Mouse (Mus musculus) brain, adult 2 months (tissue): ENCODE data around the gene Zic1.
A peak's percentile ranks its signal among the peaks of the same experiment; 100 is the strongest.

ENCODE experiments used
- DNase-seq: peaks from one replicate; pipeline ENCODE4 v3.0.0; 2011; ENCODE audit warnings: low read depth, low spot score

Zic1 gene

DNA sequence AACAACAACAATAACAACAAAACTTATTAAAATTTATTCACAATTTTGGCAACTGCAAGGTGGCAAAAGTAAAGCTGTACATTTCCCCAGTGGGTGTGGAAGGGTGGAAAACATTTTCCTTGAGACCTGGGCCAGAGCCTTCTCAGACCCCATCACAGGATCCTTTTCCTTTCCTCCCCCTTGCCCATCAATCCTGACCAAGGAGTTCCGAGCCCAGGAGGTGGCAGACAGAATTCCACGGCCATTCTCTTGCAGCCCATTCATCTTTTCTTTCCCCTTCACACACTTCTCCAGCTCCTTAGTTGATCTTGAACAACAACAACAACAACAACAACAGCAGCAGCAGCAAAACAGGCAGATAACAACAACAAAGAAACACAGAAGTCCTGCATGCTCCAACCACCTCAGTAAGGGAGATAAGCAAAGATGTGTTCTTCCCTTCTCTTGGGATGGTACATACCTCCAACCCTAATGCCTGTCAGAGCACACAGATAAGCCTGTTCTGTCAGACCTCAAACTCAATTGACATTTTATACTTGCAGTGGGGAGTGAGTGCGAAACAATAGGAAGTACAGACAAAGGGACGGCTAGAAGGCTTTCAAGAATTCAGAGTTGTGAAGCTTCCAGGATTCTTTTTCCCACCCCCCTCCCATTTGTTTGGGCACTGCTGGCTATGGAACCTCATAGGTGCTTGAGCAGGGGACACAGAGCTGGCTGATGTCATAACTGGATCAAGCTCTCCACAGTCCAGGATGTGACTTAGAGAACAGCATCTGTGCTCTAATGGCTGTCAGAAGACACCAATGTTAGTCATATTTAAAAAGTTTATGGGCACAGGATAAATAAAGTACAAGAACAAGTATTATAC, 19.3 kb upstream of the Zic1 start:
- DNase-seq = no peak

DNA sequence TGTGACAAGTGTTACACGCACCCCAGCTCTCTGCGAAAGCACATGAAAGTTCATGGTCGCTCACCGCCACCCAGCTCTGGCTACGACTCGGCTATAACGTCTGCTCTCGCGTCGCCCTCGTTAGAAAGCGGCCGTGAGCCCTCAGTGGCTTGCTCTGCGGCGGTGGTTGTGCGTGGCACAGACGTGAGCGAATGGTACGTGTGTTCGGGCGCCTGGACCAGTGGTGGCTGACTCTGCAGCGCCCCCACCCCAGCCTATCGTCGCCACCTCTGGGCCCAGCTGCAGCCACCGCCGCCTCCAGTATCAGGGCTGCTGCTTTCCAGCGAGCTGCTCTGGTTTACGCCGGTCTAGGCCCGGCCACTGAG, 18.5 kb upstream of the Zic1 start:
- DNase-seq = peak; percentile 32

DNA sequence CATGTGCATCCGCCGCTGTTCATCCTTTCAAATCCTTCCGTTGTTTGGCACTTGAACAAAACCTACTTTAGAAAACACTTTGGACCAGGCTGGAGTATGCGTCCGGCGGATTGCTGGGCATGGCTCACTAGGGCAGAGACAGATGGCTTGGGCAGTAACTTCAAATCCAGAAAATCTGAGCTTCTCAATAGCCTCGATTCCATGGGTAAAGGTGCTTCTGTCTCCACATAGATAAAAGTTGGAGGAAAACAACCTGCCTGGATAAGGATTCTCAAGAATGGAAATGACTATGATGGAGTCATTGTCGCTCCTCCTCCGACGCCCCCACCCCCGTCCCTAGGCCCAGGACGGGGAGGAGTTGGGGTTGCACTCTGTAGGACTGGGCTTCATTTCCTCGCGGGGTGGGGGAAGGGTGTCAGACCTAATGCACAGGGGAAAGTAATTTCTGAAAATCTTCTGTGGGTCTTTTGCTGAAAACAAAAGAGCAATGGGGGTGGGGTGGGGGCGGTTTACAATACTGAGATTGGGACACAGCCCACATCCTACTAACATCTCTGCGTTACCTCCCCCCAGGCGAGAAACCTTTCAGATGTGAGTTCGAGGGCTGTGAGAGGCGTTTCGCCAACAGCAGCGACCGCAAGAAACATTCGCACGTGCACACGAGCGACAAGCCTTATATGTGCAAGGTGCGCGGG, 18.0 kb upstream of the Zic1 start:
- peak; percentile 90 for DNase-seq

DNA sequence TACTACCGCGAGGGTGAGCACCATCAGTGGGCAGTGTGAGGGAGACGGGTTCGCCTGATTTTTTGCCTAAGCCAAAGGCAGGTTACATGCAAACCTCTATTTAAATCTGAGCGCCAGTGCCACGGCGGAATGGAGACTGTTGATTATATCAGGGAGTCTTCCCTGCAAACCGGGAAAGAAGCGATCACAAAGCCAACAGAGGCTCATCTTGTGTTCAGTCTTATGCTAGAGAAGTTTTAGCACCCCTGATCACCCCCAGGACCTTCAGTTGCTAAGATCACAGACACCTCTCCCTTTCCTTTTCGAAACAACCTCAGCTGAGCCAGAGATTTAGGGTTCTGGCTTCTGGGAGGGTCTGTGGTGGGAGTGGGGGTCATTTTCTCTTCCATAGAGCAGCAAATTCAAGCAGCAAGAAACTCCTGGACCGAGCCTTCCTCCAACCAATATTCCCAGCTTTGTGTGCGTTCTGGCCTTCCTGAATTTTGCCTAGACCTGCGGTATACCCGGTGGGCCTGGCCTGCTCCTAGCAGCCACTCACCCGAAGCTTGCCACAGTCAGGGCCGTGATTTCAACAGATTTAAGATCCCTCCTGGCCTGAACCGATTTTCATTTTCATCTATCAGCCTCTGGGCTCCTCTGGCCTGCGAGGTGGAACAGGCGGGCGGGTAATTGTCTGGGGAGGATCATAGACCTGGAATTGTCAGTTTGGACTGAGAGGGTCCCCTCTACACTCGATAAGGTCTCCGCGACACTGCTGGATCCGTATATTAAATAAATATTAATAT, 17.1 kb upstream of the Zic1 start:
- peak; percentile 38 for DNase-seq

DNA sequence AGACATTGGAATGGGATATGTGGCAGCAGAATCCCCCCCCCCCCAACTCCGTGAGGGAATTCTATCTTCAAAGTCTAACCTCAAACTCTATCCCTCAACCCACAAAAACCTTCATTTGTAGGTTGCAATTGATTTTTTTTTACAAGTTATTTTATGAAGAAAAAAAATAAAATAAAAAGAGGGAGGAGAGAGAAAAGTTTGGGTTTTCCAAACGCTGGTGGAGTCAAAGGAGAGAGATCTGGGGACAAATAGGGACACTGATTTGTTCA, 16.4 kb upstream of the Zic1 start:
- DNase-seq = no peak

DNA sequence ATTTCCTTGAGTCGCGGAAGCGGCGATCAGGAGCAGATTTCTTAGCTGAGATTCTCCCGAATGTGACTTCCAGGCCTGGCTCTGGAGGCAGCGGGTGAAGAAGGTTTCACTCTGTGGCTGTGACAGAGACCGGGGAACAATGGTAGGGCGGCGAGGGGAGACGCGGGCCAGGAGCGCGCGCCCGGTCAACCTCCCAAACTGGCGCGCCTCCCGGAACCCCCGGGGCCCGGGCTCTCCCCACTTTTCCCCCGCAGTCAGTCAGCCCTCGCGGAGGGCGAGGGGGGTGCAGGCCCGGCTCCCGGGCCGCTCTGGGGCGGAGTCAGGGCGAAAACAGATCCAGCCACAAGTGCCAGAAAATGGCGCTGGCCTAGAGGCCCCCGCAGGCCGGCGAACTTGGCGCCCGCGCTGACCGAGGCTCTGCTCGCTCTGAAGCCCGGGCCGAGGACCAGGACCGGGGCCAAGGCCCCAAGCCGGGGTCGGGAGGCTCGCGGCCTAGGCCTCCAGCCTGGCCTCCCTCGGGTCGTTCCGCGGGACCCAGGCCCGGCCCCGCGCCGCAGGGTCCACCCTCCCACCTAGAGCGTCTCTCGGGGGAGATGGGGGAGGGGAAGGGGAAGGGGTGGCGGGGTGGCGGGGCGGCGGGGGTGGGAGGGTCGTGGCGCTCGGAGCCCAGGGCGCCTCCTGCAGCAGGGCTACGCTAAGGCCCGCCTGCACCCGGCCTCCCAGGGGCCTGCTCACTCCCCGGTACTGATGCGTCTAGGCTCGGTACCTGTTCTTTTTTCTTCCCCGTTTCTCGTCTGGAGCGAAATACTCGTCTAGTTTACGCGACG, 15.9 kb upstream of the Zic1 start:
- DNase-seq = peak; percentile 92

DNA sequence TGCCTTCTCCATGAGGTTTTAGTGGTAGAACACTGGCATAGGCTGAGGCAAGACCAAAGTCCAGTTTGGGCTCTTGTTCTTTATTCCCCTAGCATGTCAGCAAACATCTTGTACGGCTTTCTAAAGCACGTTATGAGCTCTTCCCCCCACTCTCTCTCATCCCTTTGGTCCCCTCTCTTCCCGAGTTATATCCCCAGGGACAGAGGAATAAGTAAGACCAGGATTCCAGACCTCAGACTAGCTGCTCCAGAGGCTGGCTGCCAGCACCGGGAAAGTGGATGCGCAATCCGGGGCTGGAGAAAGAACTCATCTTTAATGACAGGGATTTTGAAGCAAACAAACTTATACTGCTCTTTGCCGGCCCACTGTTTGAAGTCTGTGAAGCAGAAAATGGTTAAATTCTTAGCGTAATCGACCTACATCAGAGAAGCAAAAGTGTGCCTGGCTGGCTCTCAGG, 14.9 kb upstream of the Zic1 start:
- DNase-seq = peak; percentile 33

DNA sequence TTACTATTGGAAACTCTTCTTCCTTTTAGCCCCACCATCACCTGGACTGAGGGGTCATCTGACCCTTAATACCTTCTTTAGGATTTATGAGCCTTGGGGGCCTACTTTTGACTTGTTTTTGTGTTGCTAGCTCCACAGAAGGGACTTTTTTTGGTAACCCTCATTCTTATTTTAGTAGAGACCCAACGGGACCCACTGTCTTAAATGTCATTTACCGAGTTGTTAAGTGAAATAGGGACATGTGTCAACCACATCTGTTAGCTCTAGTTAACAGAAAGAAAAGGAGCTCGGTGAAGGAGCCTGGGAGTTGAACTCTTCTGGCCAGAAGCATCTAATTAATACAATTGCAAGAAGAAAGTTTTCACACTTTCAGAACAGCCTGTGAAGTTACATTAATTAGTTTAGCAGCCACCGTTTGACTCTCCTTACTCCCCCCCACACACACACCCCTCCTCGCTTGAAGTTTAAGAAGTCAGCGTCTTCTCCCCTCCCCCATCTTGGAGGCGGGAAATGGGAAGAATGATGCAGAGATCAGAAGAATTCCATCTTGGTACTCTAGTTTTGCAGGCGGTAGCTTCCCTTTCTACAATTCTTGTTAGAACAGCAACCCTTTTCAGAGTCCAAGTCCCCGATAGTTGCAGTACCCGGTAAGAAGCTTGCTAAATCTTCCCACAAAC, 14.3 kb upstream of the Zic1 start:
- DNase-seq = peak; percentile 46

DNA sequence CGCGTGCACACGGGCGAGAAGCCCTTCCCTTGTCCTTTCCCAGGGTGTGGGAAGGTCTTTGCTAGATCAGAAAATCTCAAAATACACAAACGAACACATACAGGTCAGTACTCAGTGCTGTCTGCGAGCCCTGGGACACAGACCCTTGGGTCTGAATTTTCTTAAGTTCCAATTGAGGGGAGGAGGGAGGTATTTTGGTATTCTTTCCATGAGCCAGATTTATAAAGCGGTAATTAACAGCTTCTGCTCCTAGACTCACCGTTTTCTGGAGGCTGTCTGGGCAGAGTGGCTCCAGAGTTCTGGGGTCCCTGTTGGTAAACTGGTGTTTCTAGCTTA, 13.7 kb upstream of the Zic1 start:
- DNase-seq = no peak

DNA sequence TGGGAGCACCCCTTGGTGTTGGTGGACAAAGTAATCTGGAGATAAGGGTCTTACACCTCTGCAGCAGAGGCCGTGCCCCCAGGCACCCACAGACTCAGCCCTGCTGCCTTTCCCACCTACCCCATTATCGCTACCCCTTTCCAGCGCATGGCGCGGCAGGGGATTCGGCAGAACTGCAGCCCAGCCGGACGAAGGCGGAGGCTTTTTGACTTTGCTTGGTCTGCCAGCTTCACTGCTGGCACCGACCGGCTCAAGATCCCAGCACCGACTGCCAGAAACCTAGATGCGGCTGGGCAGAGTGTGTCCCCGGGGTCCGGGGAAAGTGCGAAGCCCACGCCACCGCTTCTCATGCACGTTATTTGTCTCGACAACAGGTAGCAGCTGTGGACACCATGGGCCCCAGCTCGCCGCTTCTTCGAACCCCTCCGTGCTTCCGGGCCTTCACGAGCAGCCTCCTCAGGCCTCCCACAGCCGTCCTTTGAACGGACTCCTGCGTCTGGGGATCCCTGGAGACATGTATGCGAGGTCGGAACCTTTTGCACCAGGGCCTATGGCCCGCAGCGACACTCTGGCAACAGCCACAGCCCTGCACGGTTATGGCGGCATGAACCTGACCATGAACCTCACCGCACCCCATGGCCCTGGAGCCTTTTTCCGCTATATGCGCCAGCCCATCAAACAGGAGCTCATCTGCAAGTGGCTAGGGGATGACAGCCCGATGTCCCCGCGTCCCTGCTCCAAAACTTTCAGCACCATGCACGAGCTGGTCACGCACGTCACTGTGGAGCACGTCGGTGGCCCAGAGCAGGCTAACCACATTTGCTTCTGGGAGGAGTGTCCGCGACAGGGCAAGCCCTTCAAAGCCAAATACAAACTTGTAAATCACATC, 13.0 kb upstream of the Zic1 start:
- DNase-seq = peak; percentile 66

DNA sequence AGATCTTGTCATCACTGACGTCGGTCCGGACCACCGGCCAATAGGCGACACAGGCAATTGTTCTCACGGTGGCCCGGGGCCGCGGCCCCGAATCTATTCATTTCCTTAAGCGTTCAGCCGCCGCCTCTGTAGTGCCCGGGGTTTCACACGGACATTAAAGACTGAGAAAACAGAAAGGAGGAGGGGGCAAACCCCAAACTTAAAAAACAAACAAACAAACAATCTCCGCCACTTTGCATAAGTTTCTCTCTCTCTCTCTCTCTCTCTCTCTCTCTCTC, 12.2 kb upstream of the Zic1 start:
- DNase-seq = peak; percentile 84

DNA sequence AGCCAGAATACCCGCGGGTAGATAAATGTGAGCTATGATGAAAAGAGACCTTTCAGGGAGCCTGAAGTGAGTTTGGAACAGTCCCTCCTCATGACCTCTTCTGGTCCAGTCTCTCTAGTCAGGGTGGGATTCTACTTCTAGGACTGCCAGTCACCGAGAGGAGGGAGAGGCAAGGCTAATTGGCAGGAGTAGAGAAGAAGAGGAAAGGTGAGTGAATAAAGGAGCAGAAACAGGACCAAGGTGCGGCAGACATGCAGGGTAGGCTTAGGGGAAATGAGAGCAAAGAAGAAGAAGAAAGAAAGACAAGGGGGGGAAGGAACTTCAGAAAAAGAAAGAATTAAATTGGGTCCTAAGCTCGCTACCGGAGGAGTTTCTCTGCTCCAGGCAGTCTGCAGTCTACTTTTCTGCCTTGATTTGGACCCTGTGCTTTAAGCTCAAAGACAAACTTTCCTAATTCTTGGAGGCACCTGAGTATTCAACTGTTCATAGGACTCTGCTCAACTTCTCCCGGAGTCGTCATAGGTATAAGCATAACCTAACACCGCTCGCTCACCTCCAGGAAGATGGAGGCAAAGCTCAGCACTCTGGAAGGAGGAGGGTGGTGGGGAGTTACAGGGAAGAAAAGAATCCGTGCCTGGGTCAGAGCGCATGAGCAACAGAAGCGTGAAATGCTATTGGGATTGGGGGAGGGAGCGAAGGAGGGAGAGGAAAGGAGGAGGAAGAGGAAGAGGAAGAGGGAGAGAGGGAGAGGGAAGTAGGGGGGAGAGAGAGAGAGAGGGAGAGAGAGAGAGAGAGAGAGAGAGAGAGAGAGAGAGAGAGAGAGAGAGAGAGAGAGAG, 11.6 kb upstream of the Zic1 start:
- DNase-seq = peak; percentile 79

DNA sequence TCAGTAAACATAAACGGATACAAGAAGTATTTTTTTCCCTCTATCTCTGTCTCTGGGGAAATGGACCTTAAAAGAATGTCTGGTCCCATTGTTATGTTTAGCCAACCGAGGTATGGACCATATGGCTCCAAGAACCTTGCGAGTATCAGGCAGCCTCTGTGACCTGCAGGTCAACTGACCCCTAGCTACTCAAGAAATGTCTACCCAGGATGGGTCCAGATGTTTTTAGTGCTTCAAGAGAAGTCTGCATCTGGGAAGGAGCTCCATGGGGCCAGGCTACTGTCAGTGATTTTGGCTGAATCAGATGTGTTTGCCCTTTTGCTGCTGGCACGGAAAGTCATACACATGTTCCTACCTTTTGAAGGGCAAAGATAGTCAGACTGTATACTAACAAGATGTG, 9.1 kb upstream of the Zic1 start:
- no peak for DNase-seq

DNA sequence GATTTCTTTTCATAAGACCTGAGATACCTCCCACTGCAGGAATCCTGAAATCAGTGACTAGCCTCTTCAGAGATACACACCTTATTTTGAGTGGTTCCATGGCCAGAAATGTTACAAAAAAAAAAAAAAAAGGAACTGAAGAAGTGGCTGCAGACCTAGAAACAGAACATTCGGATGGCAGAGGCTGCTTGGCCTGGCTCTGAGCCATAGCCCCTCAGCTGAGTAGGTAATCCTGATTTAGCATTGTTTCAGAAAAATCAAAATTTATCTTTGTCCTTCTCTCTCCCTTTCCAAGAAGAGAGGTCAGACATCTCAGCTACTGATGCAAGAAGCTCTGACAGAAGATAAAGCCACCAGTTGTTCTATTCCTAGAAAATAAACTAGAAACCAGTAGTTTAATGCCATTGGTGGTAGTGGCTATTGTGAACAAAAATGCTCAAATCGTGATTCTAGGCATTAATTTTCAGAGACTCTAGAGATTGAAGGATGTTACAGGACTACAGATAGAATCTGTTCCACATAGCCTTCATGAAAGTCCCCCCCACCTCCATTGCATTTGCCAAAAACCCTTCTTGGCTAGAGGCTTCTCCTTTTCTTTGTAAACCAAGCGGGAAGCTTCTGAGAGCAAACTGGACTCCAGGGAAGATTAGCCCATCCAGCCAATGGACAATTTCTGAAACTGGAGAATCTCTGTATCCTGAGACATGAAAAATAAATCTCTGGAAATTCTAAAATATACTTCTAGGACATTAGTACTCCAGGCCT, 8.4 kb upstream of the Zic1 start:
- DNase-seq = no peak

DNA sequence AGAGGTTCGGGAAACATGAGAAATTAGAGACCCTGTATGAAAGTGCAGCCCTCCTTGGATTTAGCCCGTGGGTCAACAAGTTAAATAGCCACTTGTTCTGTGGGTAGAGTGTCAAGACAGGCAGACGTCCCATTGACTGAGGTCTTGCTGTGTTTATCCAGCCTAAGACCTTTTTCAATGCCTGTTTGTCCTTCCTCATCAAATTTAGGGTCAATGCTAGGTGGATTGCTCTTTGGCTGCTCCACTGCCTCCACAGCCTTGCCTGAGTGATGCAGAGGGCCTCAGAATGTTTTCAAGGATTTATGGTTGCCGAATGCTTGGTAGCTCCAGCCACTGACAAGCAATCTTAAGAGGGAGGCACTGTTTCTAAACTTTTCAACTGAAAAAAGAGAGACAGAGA, 6.0 kb upstream of the Zic1 start:
- no peak for DNase-seq

DNA sequence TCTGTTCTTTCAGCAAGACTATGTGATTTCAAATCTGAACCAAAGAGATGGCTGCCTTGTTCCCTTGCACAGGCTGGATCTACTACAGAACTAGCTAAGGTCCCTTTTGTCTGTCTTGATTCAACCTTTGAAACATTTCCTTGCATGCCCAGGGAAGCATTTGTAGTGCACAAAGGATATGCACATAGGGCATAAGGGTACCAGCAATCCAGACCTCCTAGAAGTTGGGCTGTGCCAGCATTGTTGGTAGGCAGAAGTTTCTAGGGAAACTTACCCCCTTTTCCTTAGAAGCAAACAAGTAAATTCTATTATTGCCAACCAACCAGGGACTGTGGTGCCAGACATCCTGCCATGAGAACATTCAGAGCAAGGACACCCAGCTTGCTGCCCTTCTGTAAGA, 5.4 kb upstream of the Zic1 start:
- DNase-seq = no peak

DNA sequence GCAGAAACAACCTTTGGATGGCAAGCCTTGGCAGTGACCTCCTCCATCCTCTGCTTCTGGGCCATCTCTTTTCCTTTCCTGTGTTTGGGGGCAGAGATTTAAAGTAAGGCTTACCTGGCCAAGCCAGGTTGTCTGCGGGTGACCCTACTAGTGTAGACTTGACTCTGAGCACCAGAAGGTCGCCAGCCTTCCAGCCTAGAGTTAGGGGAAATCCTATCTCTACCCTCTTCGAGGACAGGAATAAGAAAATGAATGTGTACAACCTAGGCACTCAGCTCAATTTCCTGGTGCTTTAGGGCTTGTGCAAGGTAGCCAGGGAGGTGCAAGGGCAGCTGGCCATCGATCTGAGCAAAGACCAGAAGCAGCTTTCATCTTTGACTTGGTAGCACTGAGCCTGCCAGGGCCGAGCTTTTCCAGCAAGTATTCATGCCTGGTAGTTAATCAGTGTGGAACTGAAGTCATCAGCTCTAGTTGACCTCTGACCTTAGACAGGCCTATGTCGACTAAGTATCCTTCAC, 4.6 kb upstream of the Zic1 start:
- DNase-seq = no peak

DNA sequence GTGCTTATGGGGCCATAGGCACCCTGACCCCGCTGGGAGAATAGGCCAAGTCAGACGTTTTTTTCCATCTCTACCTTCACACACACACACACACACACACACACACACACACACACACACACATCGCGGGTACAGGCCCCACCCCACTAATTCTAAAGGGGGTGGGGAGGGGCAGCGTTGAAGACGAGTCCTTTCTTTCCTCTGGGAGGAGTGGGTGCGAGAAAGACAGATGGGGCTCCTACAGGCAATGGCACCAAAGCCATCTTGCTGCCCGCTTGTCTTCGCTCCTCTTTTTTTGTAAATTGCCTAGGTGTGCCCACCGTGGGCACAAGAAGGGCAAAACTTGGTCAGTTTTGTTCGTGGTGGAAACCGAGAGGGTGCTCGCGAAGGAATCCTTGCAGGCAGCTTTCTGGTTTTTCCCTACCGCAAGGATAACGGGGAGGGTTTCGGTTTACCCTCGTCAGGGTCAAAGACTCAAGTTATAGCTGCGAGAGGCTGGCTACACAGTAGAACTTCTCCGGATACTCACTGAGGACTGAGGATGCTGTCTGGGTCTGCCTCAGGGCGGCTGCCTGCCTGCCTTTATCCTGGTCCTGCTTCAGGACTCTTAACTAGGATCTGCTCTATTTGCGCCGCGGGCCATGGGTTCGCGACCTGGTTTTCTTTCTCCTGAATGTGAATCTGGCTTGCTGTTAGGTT, 3.8 kb upstream of the Zic1 start:
- DNase-seq = no peak
